Mouse (Mus musculus): ENCODE results near the gene Ptprd. TPM values are rescaled to one million over a fixed set of nuclear protein-coding genes. Genes with fewer than 3 reads are reported as not detected.

Ptprd gene
- total and polyA plus RNA-seq, 3 experiments, result not detected

DNA sequence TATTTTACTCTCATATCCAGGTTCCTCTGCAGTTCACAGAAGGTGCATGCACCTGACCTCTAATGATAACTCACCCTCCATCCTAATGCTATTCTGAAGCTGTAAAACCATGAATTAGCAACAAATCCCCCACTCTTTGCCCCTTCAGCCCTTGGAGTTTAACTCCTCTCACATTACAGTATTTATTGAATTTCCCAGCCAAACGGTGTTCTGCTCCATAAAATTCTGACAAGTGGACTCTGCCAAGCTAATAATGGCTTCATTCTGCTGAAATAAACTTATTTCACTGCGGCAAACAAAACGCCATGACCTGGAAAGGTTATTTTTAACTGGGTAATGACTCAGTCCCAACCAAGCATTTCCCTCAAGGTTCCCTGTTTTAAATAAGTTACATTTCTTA is 1842.7 kb downstream of the Ptprd start:
- DNase-seq (ENCODE audit: low read depth, low spot score), result no peak
- no peaks in the 10 kb centered on the region for H3K79me2 ChIP-seq (ENCODE audit: control insufficient read depth, insufficient read depth, low read length, poor library complexity)
- no peaks in the 10 kb centered on the region for H3K4me1 ChIP-seq (ENCODE audit: control insufficient read depth in 1 of 2, insufficient read depth in 2 of 2, low read length in 2 of 2)
- H3K27me3 ChIP-seq (ENCODE audit: control insufficient read depth in 1 of 2, insufficient read depth in 2 of 2, low read length in 2 of 2), result no peaks in the 10 kb centered on the region
- TF ChIP-seq ETS1 (IDR thresholded peaks at IDR 0.05; ENCODE audit: low read depth, low read length), result no peak
- TF ChIP-seq USF1 (IDR thresholded peaks at IDR 0.05; ENCODE audit: low read depth, low read length), result no peak
- no peak for TF ChIP-seq HCFC1 (IDR thresholded peaks at IDR 0.05; ENCODE audit: low read depth, low read length)
- TF ChIP-seq EP300 (IDR thresholded peaks at IDR 0.05; ENCODE audit: low read depth in 1 of 2, low read length in 2 of 2), result no peak
- no peak for TF ChIP-seq MAX (IDR thresholded peaks at IDR 0.05; ENCODE audit: low read length)
- TF ChIP-seq TCF12 (IDR thresholded peaks at IDR 0.05; ENCODE audit: low read depth, low read length), result no peak
- TF ChIP-seq ELF1 (IDR thresholded peaks at IDR 0.05; ENCODE audit: low read depth, low read length), result no peak
- TF ChIP-seq TAL1 (IDR thresholded peaks at IDR 0.05; ENCODE audit: low read length), result no peak
- no peak for TF ChIP-seq E2F4 (IDR thresholded peaks at IDR 0.05; ENCODE audit: borderline replicate concordance, low read depth, low read length)
- no peak for TF ChIP-seq ZMIZ1 (IDR thresholded peaks at IDR 0.05; ENCODE audit: low read depth, low read length)
- no peak for TF ChIP-seq JUND (IDR thresholded peaks at IDR 0.05; ENCODE audit: low read depth, low read length)
- no peak for TF ChIP-seq RAD21 (IDR thresholded peaks at IDR 0.05; ENCODE audit: low read depth, low read length)
- no peak for TF ChIP-seq MXI1 (IDR thresholded peaks at IDR 0.05; ENCODE audit: low read depth, low read length)
- TF ChIP-seq ZNF384 (IDR thresholded peaks at IDR 0.05; ENCODE audit: low read depth, low read length), result no peak
- TF ChIP-seq CTCF (IDR thresholded peaks at IDR 0.05 in 2 of 3, conservative IDR thresholded peaks at IDR 0.05 in 1 of 3; ENCODE audit: control insufficient read depth in 1 of 3, insufficient read depth in 1 of 3, low read depth in 2 of 3, low read length in 3 of 3, poor library complexity in 1 of 3, severe bottlenecking in 1 of 3), result no peak
- no peak for TF ChIP-seq BHLHE40 (IDR thresholded peaks at IDR 0.05; ENCODE audit: borderline replicate concordance, low read depth, low read length)
- no peak for TF ChIP-seq POLR2A (IDR thresholded peaks at IDR 0.05; ENCODE audit: control insufficient read depth in 1 of 2, insufficient read depth in 1 of 2, low read depth in 1 of 2, low read length in 2 of 2, poor library complexity in 1 of 2)
- no peak for TF ChIP-seq GABPA (IDR thresholded peaks at IDR 0.05; ENCODE audit: low read depth, low read length)
- TF ChIP-seq KAT2A (conservative IDR thresholded peaks at IDR 0.05; ENCODE audit: low read depth, low read length), result no peak
- no peak overlapping the region for H3K9ac ChIP-seq (ENCODE audit: control insufficient read depth, low read depth, low read length, poor library complexity, severe bottlenecking)
- no peak overlapping the region for H3K4me3 ChIP-seq (ENCODE audit: control insufficient read depth in 1 of 2, insufficient read depth in 1 of 2, low read depth in 2 of 2, low read length in 2 of 2)
- H3K27ac ChIP-seq (ENCODE audit: control insufficient read depth, low read depth, low read length), result no peak overlapping the region
- H3K36me3 ChIP-seq (ENCODE audit: control insufficient read depth in 1 of 2, insufficient read depth in 2 of 2, low read length in 2 of 2), result no peaks in the 10 kb centered on the region
- no peaks in the 10 kb centered on the region for H3K9me3 ChIP-seq (replicated peaks; ENCODE audit: insufficient read depth, low read length)

DNA sequence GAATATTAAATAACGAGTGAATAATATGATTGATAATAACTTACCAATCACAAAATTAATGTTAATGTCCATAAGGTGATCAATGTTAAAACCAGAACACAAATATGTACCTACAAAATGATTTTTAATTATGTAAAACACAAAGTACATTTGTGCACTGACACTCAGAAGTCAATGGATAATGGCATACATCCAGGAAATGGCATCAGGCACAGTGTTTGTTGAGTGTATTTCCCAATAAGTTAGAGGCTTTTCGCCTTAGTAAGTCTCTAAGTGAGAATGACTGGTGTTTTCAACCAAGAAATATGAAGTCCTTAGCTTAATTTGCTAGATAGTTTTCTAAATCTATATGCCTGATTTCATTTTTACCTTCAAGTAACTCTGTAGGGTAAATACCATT is 1843.5 kb downstream of the Ptprd start:
- DNase-seq (ENCODE audit: low read depth, low spot score), result no peak
- TF ChIP-seq ZNF384 (IDR thresholded peaks at IDR 0.05; ENCODE audit: low read depth, low read length), result no peak
- no peak for TF ChIP-seq MAX (IDR thresholded peaks at IDR 0.05; ENCODE audit: low read length)
- no peak for TF ChIP-seq POLR2A (IDR thresholded peaks at IDR 0.05; ENCODE audit: control insufficient read depth in 1 of 2, insufficient read depth in 1 of 2, low read depth in 1 of 2, low read length in 2 of 2, poor library complexity in 1 of 2)
- TF ChIP-seq BHLHE40 (IDR thresholded peaks at IDR 0.05; ENCODE audit: borderline replicate concordance, low read depth, low read length), result no peak
- TF ChIP-seq ELF1 (IDR thresholded peaks at IDR 0.05; ENCODE audit: low read depth, low read length), result no peak
- TF ChIP-seq GABPA (IDR thresholded peaks at IDR 0.05; ENCODE audit: low read depth, low read length), result no peak
- TF ChIP-seq TAL1 (IDR thresholded peaks at IDR 0.05; ENCODE audit: low read length), result no peak
- no peak for TF ChIP-seq TBP (IDR thresholded peaks at IDR 0.05; ENCODE audit: low read depth, low read length)
- TF ChIP-seq NRF1 (IDR thresholded peaks at IDR 0.05; ENCODE audit: insufficient read depth, low read depth, low read length, poor library complexity, severe bottlenecking), result no peak
- no peak for TF ChIP-seq SIN3A (IDR thresholded peaks at IDR 0.05; ENCODE audit: low read length)
- no peak for TF ChIP-seq TCF12 (IDR thresholded peaks at IDR 0.05; ENCODE audit: low read depth, low read length)
- no peak for TF ChIP-seq RCOR1 (IDR thresholded peaks at IDR 0.05; ENCODE audit: low read depth, low read length)
- no peaks in the 10 kb centered on the region for H3K4me1 ChIP-seq (ENCODE audit: control insufficient read depth in 1 of 2, insufficient read depth in 2 of 2, low read length in 2 of 2)
- H3K9me3 ChIP-seq (replicated peaks; ENCODE audit: insufficient read depth, low read length), result no peaks in the 10 kb centered on the region
- no peaks in the 10 kb centered on the region for H3K79me2 ChIP-seq (ENCODE audit: control insufficient read depth, insufficient read depth, low read length, poor library complexity)
- H3K4me3 ChIP-seq (ENCODE audit: control insufficient read depth in 1 of 2, insufficient read depth in 1 of 2, low read depth in 2 of 2, low read length in 2 of 2), result no peak overlapping the region
- no peak overlapping the region for H3K9ac ChIP-seq (ENCODE audit: control insufficient read depth, low read depth, low read length, poor library complexity, severe bottlenecking)
- H3K36me3 ChIP-seq (ENCODE audit: control insufficient read depth in 1 of 2, insufficient read depth in 2 of 2, low read length in 2 of 2), result no peaks in the 10 kb centered on the region
- H3K27ac ChIP-seq (ENCODE audit: control insufficient read depth, low read depth, low read length), result no peak overlapping the region
- no peaks in the 10 kb centered on the region for H3K27me3 ChIP-seq (ENCODE audit: control insufficient read depth in 1 of 2, insufficient read depth in 2 of 2, low read length in 2 of 2)

Measured in MEL (cell line).